Mouse (Mus musculus): ENCODE data around the gene Apoc4.

Gene Apoc4

DNA sequence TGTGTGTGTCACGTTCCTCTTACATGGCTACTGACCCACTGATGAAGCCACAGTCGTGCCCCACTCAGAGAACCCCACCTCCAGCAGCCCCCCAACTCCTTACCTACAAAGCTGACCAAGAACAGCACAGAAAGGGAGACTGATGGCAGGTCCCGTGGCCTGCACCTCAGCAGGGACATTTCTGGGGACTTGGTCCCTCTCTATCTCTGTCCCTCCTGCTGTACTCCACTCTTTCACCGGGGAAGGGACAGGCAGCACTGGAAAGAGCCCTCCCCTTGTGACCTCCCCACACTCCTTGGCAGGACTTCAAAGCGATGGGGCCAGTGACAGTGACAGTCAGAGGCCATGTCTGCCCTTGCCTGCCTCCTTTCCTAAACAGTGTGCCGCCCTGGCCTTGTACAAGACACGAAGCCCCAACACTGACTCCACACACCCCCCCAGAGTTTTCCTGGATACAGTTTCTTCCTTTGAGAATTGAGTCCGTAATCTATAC is at the start of gene Apoc4, which contains the start of gene Gm44805:
Gene Apoc4, minus strand, starts transcription at position 278 of the 493 bp plus-strand sequence.
Gene Gm44805, minus strand, starts transcription at position 222 of the 493 bp plus-strand sequence.
- DNase-seq (ENCODE audit: low spot score in 2 of 2): no peak

DNA sequence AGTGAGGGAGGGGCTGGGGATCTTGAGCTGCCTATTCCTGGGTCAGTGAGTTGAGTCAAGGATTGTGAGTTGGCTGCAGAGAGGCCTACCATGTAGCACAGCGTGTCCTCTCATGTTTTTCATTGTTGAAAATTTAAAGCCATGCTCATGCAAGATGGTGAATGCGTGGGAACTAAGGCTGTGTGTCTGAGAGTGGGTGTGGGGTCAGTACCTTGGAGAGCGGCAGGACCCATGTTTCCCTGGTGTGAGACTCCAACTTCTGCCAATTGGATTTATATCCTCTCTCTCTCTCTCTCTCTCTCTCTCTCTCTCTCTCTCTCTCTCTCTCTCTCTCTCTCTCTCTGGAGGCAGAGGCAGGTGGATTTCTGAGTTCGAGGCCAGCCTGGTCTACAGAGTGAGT is 45.3 kb upstream of the Apoc4 start:
- DNase-seq (ENCODE audit: low spot score in 2 of 2): no peak

DNA sequence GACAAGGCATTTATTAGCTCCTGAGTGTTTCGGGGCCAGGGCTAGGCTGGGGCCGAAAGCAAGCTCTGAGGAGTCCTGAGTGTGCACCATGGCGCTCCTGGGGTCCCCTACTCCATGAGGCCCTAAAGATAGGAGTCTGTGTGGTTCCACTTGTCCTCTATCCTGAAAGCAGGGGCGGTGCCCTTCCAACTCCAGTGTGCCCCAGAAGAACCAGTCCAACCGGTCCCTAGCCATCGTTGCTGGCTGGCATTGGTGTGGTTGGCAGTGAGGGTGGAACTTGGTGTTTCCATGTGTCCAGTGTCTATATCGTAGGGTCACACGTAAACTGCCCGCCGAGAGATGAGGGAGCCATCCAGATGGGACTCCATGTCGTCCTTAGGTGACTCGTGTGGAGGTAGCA is 42.9 kb upstream of the Apoc4 start:
- DNase-seq (ENCODE audit: low spot score in 2 of 2): no peak

DNA sequence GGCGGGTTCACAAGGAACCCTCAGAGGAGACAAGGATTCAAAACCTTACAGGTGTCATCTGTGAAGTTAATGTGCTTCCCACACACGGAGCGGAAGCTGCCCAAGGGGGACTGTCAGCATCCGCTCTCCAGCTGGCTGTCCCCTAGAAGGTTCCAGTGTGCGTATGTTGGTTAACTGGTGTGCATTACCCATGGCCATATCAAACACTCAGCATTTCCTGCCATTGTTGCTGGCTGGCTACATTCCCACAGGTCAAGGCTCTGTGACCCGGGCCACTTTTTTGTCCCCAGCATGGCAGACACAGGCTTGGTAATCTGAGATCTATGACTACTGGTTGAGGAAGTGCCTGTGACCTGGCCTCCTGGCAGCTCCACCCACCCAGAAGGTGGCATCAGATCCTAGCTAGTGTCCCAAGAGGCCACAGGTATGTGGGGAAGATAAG is 41.5 kb upstream of the Apoc4 start:
- no peak for DNase-seq (ENCODE audit: low spot score in 2 of 2)

DNA sequence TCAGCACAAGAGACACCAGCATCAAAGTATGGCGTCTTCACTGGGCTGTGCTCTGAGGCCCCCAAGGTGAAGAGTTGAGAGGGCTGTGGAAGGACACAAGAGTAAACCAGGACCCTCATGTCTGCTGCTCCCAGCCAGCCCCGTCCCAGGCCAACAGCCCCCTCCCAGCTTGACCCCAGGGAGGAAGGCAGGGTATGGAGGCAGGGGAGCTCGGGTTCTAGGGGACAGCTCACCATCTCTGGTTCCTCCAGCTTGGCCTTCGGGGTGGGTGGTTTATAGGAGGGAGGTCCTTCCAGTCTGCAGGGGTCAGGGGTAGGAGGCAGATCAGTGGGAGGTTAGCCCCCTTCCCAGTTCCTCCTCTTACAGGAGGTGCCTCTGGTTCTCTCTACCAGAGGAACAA is 37.9 kb upstream of the Apoc4 start:
- no peak for DNase-seq (ENCODE audit: low spot score in 2 of 2)

DNA sequence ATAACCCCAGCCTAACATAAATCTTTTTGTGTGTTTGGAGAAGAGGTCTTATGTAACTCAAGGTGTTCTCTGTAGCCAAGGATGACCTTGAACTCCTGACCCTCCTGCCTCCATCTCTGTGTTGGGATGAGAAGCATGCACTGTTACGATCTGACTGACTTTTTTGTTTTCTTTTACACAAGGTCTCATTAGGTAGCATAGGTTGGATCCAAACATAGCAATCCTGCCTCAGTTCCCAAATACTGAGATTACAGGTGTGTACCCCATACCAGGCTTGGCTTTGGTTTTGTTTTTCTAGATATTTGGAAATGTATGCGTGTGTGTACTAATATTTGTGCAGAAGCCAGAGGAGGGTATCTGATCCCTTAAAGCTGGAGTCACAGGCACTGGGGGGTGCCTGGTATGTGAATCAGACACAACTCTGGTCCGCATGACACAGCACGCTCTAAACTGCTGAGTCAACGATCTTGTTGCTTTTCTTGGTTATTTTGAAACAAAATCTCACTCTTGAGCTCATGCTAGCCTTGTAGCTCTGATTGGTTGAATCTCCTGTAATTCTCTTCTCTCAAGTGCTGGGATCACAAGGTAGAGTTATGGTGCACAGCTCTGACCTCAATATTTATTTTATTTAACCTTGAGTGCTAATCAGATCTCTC is 37.1 kb upstream of the Apoc4 start:
- no peak for DNase-seq (ENCODE audit: low spot score in 2 of 2)

DNA sequence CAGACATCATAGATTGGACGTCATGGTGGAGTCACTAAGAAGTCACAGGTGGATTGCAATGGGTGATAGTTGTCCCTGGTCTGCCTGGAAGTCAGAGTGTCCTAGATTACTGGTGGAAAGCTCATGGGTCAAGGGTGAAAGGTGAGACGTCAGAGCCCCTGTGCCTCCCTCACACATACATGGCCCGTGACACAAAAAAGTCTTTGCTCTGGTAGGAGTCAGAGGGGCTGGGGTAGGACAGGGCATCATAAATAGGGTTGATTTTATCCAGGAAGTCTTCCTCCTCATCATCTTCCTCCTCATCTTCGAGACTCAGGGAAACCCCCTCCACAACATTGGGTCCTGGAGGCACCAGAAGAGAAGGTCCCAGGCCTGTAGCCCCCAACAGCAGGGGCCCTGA is 36.1 kb upstream of the Apoc4 start:
- no peak for DNase-seq (ENCODE audit: low spot score in 2 of 2)

DNA sequence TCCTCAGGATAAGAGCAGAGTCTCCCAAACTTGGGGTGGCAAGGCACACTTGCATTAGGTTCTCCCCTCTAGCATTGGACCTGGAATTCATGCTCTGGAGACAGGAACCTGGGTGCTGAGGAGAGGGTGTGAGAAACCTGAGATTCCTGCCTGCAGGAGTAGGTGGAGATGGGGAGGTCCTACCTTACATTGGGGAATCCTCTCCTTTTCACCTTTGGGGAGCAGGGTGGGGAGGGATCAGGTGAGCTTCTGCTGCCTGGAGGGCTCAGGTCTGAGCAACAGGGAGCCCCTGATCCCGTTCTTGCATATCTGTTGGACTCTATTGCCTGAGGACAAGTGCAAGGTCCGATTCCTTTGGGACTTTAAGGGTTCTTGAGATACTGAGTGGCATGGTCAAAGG is 35.5 kb upstream of the Apoc4 start:
- no peak for DNase-seq (ENCODE audit: low spot score in 2 of 2)

DNA sequence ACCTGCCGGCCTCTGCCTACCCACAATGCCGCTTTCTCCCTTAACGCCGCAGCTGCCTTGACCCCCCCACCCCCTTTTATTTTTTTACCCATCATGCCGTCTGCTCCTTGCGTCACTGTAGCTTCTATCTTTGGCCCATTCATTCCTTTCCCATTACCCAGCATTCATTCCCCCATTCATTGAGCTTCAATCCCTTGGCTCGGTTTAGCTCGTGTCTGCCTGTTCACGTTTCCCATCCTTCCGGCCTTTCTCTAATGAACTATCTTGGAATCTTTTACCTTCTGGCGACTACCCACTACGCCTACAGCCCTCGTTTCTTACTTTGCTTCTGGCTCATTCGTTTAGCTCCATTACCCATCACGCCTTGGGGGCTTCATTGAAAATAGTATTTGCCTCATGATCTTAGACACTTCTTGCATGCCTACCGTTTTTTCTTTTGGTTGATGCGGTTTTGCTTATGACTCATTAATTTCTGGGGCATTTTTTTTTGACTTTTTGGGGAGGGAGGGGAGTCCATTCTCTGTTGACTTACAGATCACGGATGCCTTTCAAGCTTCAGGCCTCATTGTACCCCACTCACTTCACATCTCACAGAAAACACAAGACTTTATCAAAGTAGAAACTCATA is 34.9 kb upstream of the Apoc4 start:
- DNase-seq (ENCODE audit: low spot score in 2 of 2): no peak

DNA sequence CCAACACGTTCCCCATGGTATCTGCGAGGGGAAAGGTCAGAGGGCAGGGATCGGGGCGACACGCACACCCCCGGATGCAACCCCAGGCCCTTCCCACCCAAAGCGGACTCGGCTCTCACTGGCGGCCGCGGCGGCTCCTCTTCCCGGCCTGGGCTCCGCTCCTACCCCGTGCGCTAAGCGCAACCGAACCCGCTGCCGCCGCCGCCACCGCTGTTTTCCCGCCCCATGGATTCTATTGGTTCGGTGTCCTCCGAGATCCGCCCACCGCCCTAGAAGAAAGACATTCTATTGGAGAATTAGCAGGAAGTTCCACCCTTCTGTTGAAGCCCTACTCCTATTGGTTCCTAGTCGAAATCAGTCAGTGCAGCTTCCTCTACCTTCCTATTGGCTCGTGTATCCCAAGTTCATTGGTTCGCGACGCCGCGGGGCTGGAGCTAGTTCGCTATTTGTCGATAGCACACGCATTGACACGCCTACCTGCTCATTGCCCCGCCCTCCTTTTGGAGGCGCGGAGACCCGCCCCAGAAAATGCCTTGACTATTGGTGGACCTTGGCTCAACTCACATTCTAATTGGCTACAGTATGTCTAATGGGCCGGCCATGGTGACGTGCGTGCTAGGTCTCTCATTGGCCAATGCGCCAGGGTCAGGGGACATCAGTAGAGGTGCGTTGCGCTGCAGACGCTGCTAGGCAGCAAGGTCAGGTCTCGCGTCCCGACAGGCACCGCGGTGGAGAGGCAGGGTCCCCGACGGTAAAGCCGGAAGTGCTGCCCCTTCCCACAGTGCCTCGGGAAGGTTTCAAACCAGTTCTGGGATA is 34.2 kb upstream of the Apoc4 start, which contains the start of gene Tomm40:
Gene Tomm40, minus strand, starts transcription at position 200 of the 816 bp plus-strand sequence.
- peak; percentile 96 to 99 for DNase-seq (ENCODE audit: low spot score in 2 of 2)

DNA sequence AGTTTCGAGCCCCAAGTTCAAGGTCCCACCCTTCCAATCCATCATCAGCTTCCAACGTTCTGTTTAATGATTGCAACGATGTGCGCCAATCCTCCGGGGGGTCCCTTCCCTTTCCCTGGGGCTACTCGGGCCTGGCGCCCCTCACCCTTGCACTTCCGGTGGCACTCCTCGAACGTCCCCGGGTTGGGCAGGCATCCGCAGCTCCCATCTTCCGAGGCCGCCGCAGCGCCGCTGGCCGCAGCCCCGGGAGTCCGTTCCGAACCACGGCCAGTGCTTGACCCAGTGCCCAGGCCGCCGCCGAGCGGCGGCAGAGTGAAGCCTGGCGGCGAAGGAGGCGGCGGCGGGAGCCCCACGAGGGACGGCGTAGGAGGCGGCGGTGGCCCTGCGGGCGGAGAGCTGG is 33.6 kb upstream of the Apoc4 start:
- DNase-seq (ENCODE audit: low spot score in 2 of 2): peak in 1 of 2 experiments; percentile 35

DNA sequence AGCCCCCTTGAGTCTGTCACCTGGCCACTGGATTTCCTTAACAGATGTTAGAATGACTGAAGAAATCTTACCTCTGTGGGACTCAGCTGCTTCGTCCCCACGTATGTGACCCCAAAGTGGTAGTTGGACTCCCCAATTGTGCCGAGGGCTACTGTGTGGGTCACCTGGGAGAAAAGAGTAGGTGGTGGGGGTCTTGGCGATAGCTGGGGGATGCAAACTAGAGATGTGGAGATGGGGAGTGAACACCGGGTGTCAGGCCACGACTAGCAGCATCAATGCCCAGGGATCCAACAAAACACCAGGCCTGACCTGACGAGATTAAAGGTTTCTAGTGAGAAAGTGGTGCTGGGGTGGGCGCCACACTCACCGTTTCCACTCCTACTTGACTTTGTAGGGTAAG is 32.3 kb upstream of the Apoc4 start:
- DNase-seq (ENCODE audit: low spot score in 2 of 2): no peak

DNA sequence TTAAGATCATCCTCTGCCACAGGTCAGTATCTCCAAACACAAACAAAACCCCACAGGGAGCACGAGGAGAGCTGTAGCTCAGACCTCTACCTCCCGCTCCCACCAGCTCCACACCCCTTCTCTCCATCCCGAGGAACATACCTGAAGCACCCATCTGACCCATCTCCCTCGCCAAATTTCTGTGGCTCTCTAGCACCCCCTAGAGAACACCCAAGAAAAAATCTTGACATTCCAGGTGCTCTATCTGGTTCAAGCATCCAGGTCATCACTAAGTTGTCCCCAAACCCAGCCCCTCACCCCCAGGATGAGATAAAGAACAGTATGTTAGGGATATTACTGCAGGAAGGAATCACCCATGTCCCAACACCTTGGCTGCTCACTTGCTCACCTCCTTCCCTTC is 31.9 kb upstream of the Apoc4 start:
- DNase-seq (ENCODE audit: low spot score in 2 of 2): no peak

DNA sequence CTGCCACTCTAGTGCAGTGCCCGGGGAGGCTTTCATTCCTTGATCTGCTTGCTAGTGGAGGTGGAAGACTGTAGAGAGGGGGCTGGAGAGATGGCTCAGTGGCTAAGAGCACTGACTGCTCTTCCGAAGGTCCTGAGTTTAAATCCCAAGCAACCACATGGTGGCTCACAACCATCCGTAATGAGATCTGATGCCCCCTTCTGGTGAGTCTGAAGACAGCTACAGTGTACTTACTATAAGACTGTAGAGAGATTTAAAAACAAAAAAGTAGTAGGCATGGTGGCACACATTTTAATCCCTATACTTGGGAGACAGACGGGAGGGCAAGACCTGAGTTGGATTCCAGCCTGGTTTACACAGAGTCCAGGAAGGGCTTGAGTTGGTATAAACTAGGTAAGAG is 31.1 kb upstream of the Apoc4 start:
- no peak for DNase-seq (ENCODE audit: low spot score in 2 of 2)

DNA sequence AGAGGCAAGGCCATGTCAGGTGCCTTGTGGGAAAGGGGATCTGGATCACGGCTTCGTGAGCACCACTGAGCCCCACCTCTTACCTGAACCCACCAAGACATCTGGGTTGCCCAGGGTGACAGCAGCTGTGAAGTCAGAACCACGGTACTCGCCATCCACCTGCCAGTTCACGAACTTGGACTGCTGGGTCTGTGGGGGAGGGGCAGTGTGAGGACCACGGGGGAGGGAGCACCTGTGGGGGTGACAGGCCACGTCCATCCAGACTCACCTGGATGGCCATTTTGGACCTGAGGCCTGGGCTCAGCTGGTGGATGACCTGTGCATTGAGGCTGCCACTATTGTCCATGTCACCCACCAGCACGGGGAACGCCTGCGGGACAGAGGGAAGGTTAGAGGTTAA is 29.4 kb upstream of the Apoc4 start:
- DNase-seq (ENCODE audit: low spot score in 2 of 2): no peak

DNA sequence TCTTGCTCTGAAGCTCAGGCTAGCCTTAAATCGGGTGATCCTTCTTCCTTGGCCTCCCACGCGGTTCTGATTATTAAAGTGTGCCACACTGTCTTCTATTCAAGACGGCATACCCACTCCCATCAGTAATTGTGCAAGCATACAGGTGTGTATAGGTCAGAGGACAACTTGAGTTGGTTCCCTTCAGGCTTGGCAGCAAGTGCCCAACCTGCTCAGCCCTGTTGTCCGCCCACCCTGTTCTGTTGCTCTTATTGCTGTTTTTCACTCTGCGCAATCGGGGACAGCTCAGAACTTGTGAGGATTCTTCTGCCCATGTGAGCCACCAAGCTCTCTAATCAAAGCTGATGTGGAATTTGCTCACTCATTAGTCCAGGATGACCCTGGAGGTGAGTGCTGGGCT is 24.0 kb upstream of the Apoc4 start:
- DNase-seq (ENCODE audit: low spot score in 2 of 2): no peak

DNA sequence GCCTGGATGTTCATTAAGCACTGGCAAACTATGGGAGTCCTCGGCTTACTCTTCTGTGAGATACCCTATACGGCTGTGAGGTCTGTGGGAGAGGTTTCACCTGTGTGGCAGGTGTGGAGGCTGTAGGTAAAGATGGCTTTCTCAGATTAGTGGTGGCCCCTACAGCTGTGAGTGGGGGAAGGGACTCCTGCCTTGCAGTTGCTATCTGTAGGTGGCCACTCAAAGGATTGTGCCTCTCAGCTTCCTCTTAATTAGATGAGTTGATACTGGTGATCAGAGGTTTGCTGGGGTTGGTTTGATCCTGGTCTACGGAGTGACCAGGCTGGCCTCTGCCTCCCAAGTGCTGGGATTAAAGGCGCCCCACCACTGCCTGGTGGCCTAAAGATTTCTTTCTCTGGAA is 23.2 kb upstream of the Apoc4 start:
- DNase-seq (ENCODE audit: low spot score in 2 of 2): no peak

DNA sequence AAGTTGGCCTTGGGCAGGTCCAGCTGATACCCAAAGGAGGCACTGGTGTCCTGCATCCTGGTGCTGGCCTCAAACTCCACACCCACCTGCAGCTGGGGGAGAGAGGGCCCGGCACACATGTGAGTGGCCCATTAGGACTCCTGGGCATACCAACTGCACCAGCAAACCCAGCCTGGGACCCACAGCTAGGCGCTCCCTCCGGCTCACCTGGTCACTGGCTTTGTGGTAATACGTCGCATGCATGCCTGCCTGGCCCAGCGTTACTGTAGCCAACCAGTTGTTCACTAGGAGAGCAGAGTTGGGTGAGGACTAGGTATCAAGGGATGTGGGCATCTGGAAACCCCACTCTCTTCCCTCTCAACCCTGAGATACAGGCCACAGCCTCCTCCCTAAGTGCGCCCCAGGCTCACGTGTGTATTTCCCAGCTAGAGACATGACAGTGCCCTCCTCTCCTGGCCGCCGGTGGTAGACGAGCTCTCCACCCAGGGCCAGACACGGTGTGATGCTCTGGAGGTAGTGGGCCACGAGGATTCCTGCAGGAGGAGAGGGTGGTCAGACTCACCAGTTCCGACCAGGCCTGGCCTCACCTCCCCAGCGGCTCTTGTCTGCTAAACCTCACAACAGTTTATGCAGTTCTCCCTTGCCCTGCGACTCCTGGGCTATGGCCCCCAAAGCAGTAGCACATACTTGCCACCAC is 21.7 kb upstream of the Apoc4 start:
- no peak for DNase-seq (ENCODE audit: low spot score in 2 of 2)

DNA sequence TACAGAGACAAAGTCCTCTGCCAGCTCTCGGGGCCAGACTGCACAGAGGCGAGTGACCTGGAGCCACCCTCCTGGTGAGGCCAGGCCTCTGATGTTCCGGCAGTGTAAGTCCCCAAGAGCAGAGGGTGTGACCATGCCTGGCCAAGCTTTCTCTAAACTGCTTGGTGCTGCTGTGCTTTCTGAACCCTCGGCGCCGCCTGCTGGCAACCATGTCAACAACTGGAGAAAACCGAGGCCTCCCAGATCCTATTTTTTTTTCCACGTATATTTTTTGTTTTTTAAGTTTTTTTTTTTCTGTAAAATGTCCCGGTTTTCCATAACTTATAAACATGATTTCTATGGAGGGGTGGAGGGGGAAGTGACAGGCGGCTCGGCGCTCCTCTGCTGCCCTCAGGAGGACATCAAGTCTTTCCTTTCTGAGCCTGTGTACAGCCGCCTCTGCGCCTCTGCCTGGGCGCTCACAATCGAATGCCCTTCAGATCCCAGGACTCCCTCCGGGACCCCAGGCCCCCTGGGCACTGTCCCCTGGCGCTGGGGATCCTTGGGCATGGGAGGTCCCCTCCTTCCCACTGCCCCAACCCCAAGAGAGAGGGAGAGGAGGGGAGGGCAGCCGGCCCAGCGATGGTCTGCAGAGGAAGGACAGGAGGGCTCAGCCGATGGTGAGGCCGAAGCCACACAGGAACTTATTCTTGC is 19.9 kb upstream of the Apoc4 start:
- DNase-seq (ENCODE audit: low spot score in 2 of 2): peak in 1 of 2 experiments; percentile 53

DNA sequence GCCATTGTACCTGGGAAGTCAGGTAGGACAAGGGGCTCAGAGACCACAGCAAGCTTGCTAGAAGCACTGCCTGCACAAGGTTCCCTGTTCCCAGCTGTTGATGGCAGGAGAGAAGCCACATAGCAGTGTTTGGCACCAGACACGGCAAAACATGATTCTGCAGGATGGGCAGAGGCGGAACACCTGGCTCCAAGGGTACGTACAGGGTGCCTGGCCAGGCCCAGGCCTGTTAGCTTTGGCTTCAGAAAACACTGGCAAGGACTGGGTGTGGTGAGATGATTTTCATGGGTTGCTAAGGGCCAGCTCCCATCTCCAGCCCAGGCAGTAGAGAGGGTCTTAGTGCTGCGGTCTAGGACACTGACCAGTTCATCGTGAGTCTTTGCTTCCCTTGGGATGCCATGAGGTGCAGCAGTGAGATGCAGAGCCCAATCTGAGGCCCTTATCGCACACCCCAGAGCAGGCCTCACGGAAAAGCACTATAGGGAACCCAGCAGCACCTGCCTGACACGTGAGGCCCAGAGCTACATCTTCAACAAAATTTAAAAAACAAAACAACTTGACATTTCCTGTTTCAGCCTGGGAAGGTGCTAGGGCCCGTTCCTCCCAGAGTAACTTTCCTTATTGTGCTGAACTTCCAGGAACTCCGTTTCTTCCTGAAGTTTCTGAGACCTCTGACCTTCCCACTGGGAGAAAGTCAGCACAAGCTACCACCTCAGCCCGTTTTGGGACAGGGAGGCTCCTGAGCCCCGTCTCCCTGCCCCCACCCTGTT is 19.2 kb upstream of the Apoc4 start:
- DNase-seq (ENCODE audit: low spot score in 2 of 2): no peak

DNA sequence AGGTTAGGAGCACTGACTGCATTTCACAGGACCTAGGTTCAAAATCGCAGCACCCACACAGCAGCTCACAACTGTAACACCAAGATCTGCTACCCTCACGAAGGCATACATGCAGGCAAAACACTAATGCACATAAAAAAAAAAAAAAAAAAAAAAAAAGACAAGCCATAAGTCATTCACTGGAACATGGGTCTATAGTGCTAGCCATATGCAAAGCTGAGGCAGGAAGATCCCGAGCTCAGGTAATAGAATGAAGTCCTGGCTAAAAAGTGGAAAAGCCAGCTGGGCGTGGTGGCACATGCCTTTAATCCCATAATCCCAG is 18.5 kb upstream of the Apoc4 start:
- DNase-seq (ENCODE audit: low spot score in 2 of 2): no peak

Data from frontal cortex, postnatal 25 days (tissue).